Mouse (Mus musculus) macrophage (primary cell): Measurements from ENCODE around the gene Adam12. TPM values are rescaled to one million over a fixed set of nuclear protein-coding genes. Genes with fewer than 3 reads are reported as not detected.

Experiments
- H3K27ac ChIP-seq: fragments of 350-480 bp; formaldehyde crosslinking; 2 replicates; pipeline ENCODE4 v1.9.0; 2021
- H3K36me3 ChIP-seq: fragments of 350-480 bp; formaldehyde crosslinking; 2 replicates; pipeline ENCODE4 v1.9.0; 2021; ENCODE audit errors: inconsistent target
- H3K4me3 ChIP-seq: fragments of 350-480 bp; formaldehyde crosslinking; 2 replicates; pipeline ENCODE4 v1.9.0; 2021; ENCODE audit errors: inconsistent target
- H3K79me2 ChIP-seq: fragments of 350-480 bp; formaldehyde crosslinking; 2 replicates; pipeline ENCODE4 v1.9.0; 2021; ENCODE audit errors: inconsistent target
- WGBS: methylation state at CpG from one replicate; pipeline ENCODE4 v1.1.7; 2026; ENCODE audit warnings: inconsistent platforms; ENCODE audit not compliant: missing documents; 5-methylcytosine and 5-hydroxymethylcytosine counted together
- polyA plus RNA-seq: library from polyadenylated mRNA; stranded (reverse); fragments of 250-400 nt; gene quantifications from 3 replicates; pipeline ENCODE4 v1.2.4, GENCODE M21; 2018; ENCODE audit warnings: inconsistent platforms

The Adam12 gene
- polyA plus RNA-seq, 1 experiment from 2014 or later: not detected

DNA sequence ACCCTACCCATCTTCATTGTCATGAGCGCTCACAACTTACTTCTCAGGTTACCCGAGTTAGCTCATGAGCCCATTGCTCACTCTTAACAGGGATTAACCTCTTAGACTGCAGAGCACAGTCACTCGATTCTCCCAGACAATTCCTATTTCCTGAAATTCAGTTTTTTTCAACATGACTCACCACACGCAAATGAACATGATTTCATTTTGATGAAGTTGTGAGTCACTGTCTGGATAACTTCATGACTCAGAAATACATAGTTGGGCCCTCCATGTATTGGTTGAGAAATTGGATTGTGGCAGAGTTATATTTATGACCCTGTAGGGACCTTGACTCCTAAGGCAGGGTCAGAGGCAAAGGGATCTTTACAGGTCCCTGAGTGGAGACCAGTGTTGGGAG lies 230.4 kb downstream of the Adam12 start:
- H3K36me3 ChIP-seq: no peaks in the 10 kb centered on the region
- WGBS: 85% methylated on average over 4 of the region's 4 CpGs
- no peak overlapping the region for H3K4me3 ChIP-seq
- no peak overlapping the region for H3K27ac ChIP-seq
- H3K79me2 ChIP-seq: no peaks in the 10 kb centered on the region

DNA sequence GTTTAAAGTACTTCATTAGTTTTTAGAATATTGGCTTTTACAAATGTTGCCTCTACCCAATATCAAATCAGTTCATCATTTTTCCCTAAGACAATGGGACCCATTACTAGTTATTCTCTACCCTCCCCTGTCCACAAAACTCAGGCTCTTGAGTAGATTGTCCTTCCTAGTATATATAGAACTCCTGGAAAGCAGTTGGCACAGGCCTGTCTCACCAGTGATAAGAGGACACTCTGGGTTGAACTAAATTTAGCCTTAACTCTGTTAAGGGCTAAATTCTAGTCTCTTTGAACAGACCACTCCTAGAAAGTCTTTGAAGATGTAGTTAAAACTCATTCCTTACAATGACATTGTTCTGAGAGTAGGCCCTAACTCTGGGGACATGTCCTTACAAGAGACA lies 241.0 kb downstream of the Adam12 start:
- Histone ChIP-seq H3K27ac (no peak overlapping the region), H3K4me3 (no peak overlapping the region), H3K79me2 (no peaks in the 10 kb centered on the region), H3K36me3 (no peaks in the 10 kb centered on the region)

GRCm38 (mm10) chr7:133988356-133988755 lies 243.6 kb downstream of the Adam12 start:
- 85% methylated on average over 5 of the region's 5 CpGs for WGBS
- H3K36me3 ChIP-seq: no peaks in the 10 kb centered on the region
- no peaks in the 10 kb centered on the region for H3K79me2 ChIP-seq
- no peak overlapping the region for H3K4me3 ChIP-seq
- no peak overlapping the region for H3K27ac ChIP-seq

DNA sequence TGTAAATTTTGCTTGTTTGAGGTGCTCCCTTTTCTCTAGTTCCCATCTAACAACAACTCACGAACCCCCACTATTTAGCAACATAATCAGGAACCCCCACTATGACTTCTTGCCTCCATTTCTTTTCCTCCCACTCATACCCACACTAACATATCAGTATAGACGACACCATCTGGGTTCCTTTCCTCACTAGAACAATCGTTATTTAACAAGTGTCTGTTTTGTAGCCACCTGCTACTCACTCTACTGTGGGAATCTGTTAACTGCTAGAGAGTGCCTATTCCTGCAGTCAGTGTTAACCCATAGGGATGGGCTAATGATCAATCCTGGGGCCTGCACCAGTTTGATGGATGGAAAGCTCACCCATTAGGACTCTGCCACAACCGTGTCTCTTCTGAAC lies 245.7 kb downstream of the Adam12 start:
- H3K36me3 ChIP-seq: no peaks in the 10 kb centered on the region
- H3K4me3 ChIP-seq: no peak overlapping the region
- WGBS: 88% methylated on average over 4 of the region's 4 CpGs
- no peak overlapping the region for H3K27ac ChIP-seq
- no peaks in the 10 kb centered on the region for H3K79me2 ChIP-seq

GRCm38 (mm10) chr7:133985648-133986047 lies 246.3 kb downstream of the Adam12 start:
- H3K79me2 ChIP-seq: no peaks in the 10 kb centered on the region
- H3K36me3 ChIP-seq: no peaks in the 10 kb centered on the region
- H3K27ac ChIP-seq: no peak overlapping the region
- WGBS: 50% methylated on average over 1 of the region's 1 CpGs
- no peak overlapping the region for H3K4me3 ChIP-seq

DNA sequence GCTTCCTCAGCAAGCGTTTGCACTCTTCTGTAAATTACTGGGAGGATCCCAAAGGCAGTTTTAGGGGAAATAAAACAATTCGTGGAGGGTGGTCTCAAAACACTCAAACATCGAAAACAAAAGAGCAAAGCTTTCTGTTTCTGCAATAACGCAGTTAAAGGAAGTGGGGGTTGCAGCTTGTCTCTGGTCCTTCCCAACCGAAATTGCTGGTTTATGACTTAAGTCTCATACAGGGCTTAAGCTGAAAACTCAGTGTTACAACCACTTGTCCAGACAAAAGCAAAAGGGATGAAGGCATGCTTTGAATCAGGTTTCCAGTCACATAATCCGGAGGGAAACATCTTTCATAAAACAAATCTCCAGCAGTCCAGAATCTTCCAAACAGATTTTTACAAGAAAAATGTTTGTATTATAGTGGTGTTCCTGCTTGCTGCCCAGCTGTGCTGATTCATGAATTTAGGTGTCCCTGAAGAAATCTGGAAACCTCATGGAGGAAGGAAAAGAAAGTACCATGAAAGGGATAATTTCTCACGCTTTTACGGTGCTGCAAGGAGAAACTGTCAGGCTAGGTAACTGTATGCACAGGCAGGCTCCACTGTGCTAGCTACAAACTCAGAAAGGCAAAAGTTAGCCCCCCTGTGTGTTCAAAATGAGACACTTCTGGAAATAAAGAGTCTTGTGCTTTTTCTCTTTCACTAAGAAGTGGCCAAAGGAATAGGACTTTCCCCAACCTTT lies 255.4 kb downstream of the Adam12 start:
- no peak overlapping the region for H3K27ac ChIP-seq
- no peak overlapping the region for H3K4me3 ChIP-seq
- H3K36me3 ChIP-seq: no peaks in the 10 kb centered on the region
- no peaks in the 10 kb centered on the region for H3K79me2 ChIP-seq
- 29% methylated on average over 8 of the region's 8 CpGs for WGBS

- H3K27ac ChIP-seq: no peak overlapping the region
- no peak overlapping the region for H3K4me3 ChIP-seq
- 64% methylated on average over 1 of the region's 1 CpGs for WGBS
- H3K36me3 ChIP-seq: no peaks in the 10 kb centered on the region
- H3K79me2 ChIP-seq: no peaks in the 10 kb centered on the region
These were observed 260.9 kb downstream of the Adam12 start for GRCm38 (mm10) chr7:133971086-133971485.

- WGBS: 95% methylated on average over 5 of the region's 5 CpGs
- no peak overlapping the region for H3K27ac ChIP-seq
- no peaks in the 10 kb centered on the region for H3K79me2 ChIP-seq
- no peaks in the 10 kb centered on the region for H3K36me3 ChIP-seq
- no peak overlapping the region for H3K4me3 ChIP-seq
These were observed 261.5 kb downstream of the Adam12 start for GRCm38 (mm10) chr7:133970407-133970806.

DNA sequence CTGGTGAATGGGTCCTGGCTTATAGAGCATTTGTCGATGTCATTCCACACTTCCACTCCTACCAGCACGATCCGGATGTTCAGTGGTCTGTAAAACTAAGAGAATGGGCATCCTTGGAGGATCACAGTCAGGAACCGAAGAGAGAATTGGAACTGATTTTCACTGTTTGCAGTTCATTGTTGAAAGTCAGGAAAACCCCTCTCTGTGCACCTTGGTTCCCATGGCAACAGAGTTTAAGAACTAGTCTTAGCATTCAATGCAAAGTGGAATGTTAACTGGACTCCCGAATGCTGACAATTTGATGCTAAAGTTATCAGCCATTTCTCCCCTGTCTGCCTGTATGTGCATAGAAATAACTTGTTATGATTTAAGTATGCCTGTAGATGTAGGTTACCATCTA lies 264.0 kb downstream of the Adam12 start:
- Histone ChIP-seq H3K27ac (no peak overlapping the region), H3K4me3 (no peak overlapping the region), H3K36me3 (no peaks in the 10 kb centered on the region), H3K79me2 (no peaks in the 10 kb centered on the region)
- 92% methylated on average over 5 of the region's 5 CpGs for WGBS

- H3K4me3 ChIP-seq: no peak overlapping the region
- H3K27ac ChIP-seq: no peak overlapping the region
- H3K36me3 ChIP-seq: no peaks in the 10 kb centered on the region
- 94% methylated on average over 8 of the region's 8 CpGs for WGBS
- H3K79me2 ChIP-seq: no peaks in the 10 kb centered on the region
These were observed 268.4 kb downstream of the Adam12 start for GRCm38 (mm10) chr7:133963501-133963900.

DNA sequence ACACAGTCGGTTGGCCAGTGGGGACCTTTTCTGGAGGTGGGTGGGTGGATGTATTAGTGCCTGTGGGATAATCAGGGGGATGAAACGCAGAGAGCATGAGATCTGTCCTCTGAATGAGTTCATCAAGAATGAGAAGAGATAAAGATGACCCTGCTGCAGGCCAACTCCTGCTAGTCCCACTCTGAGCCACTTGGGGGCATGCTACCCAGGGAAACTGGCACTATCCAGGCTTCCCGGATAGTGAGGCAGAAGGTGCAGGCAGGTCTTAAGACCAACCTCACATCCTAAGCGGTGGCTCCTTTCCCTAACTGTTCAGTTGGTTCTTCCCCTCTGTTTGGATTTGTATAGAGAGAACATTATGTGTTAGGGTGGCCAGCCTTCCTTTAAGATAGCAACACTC lies 272.7 kb downstream of the Adam12 start:
- WGBS: 91% methylated on average over 4 of the region's 4 CpGs
- no peak overlapping the region for H3K4me3 ChIP-seq
- H3K27ac ChIP-seq: no peak overlapping the region
- no peaks in the 10 kb centered on the region for H3K36me3 ChIP-seq
- no peaks in the 10 kb centered on the region for H3K79me2 ChIP-seq

DNA sequence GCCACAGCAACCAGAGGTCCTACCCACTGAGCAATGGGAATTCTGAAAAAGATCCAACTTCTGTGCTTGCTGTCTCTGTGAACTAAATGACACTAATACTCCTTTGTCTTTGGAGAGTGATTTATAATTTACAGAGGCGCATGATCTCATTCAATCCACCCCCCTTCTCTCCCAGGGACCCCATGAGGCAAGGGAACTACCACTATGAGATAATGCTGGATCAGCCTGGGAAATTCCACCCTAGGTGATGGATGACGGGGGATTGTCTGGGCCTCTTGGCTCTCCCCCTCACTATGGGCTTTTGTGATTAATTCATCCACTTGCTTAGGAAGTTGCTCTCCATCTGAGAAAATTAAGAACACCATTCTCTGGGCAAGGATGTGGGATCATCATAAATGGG lies 274.1 kb downstream of the Adam12 start:
- Histone ChIP-seq H3K36me3 (no peaks in the 10 kb centered on the region), H3K4me3 (no peak overlapping the region), H3K27ac (no peak overlapping the region), H3K79me2 (no peaks in the 10 kb centered on the region)
- WGBS: 92% methylated on average over 2 of the region's 2 CpGs

GRCm38 (mm10) chr7:133954111-133955091 lies 277.5 kb downstream of the Adam12 start:
- Histone ChIP-seq H3K79me2 (no peaks in the 10 kb centered on the region), H3K27ac (no peak overlapping the region)
- WGBS: 87% methylated on average over 9 of the region's 9 CpGs

DNA sequence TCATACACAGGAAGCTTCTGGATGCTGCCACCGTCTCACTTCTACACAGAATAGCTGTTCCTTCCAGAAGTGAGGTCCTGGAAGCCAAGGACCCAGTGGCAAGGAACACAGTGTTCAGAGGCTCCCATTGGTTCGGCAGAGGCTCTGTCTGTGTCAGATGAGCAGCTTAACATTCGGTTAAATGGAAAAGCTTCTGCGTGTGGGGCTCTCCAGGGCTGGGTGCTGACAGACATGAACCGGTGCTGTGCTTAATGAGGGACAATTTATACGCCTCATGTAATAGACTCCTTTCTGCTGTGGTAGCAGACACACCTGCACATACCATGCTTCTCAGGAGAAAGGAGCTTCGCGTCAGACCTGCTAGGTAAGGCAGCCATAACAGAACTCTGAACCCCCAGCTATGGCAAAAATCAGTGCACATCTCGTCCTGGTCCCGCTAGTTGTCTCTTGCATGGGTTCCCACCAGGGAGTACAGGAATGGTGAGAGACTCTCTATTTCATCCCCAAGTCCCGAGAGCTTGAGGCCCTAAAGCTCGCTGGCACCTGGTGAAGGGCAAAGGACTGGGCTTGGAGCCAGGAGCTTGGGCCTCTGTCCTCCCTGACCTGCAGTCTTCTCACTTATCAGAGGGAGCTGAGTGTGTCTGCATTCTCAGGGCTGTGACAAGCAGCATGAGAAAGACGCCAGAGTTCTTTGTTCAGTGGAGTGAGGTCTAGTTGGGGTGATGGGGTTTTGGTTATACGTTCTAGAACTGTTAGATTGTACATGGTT lies 280.0 kb downstream of the Adam12 start:
- Histone ChIP-seq H3K27ac (no peak overlapping the region), H3K79me2 (no peaks in the 10 kb centered on the region), H3K36me3 (no peaks in the 10 kb centered on the region), H3K4me3 (no peak overlapping the region)
- 87% methylated on average over 14 of the region's 14 CpGs for WGBS

More at GRCm38 (mm10) chr7:133954111-133955091, 277.5 kb downstream of the Adam12 start:
- no peak overlapping the region for H3K4me3 ChIP-seq
- H3K36me3 ChIP-seq: no peaks in the 10 kb centered on the region
